Mouse (Mus musculus): ENCODE results near the gene Dpp7. TPM values are rescaled to one million over a fixed set of nuclear protein-coding genes. Genes with fewer than 3 reads are reported as not detected.

Dpp7 gene
- total RNA-seq (2014; fragmentation: Nextera tagmentation), result 9.5 and 16.6 TPM in 2 replicates
- total RNA-seq (2017), result 22.0 and 59.0 TPM in 2 replicates

- peak; percentile 64 for ATAC-seq (replicated peaks; ENCODE audit: low FRiP score, low TSS enrichment, poor library complexity, severe bottlenecking)
These were observed at the start of gene Dpp7 for GRCm38 (mm10) chr2:25356208-25357079. Gene Dpp7 (minus strand): TSS chr2:25356359.

- ATAC-seq (replicated peaks; ENCODE audit: low FRiP score, low TSS enrichment, poor library complexity, severe bottlenecking), result no peak
These were observed 47.8 kb upstream of the Dpp7 start for GRCm38 (mm10) chr2:25403994-25404393.

- ATAC-seq (replicated peaks; ENCODE audit: low FRiP score, low TSS enrichment, poor library complexity, severe bottlenecking), result no peak
These were observed 46.9 kb upstream of the Dpp7 start for GRCm38 (mm10) chr2:25402972-25403601.

- peak; percentile 63 for ATAC-seq (replicated peaks; ENCODE audit: low FRiP score, low TSS enrichment, poor library complexity, severe bottlenecking)
These were observed 46.3 kb upstream of the Dpp7 start for GRCm38 (mm10) chr2:25402377-25402971.

- ATAC-seq (replicated peaks; ENCODE audit: low FRiP score, low TSS enrichment, poor library complexity, severe bottlenecking), result no peak
These were observed 44.6 kb upstream of the Dpp7 start for GRCm38 (mm10) chr2:25400764-25401163.

GRCm38 (mm10) chr2:25400291-25400690 lies 44.1 kb upstream of the Dpp7 start:
- no peak for ATAC-seq (replicated peaks; ENCODE audit: low FRiP score, low TSS enrichment, poor library complexity, severe bottlenecking)

GRCm38 (mm10) chr2:25399051-25399450 lies 42.9 kb upstream of the Dpp7 start, which contains the start of gene Npdc1:
Gene Npdc1 (plus strand): TSS chr2:25399351.
- ATAC-seq (replicated peaks; ENCODE audit: low FRiP score, low TSS enrichment, poor library complexity, severe bottlenecking), result no peak

- no peak for ATAC-seq (replicated peaks; ENCODE audit: low FRiP score, low TSS enrichment, poor library complexity, severe bottlenecking)
These were observed 41.9 kb upstream of the Dpp7 start for GRCm38 (mm10) chr2:25398065-25398464.

- ATAC-seq (replicated peaks; ENCODE audit: low FRiP score, low TSS enrichment, poor library complexity, severe bottlenecking), result no peak
These were observed 40.9 kb upstream of the Dpp7 start for GRCm38 (mm10) chr2:25397010-25397409.

GRCm38 (mm10) chr2:25396597-25396983 lies 40.4 kb upstream of the Dpp7 start:
- no peak for ATAC-seq (replicated peaks; ENCODE audit: low FRiP score, low TSS enrichment, poor library complexity, severe bottlenecking)

- peak; percentile 34; the same call in 1 of the 2 replicates for ATAC-seq (replicated peaks; ENCODE audit: low FRiP score, low TSS enrichment, poor library complexity, severe bottlenecking)
These were observed 39.8 kb upstream of the Dpp7 start, which contains the start of gene Entpd2 for GRCm38 (mm10) chr2:25395721-25396596. Gene Entpd2 (plus strand): TSS chr2:25395874.

GRCm38 (mm10) chr2:25394281-25395221 lies 38.4 kb upstream of the Dpp7 start:
- no peak for ATAC-seq (replicated peaks; ENCODE audit: low FRiP score, low TSS enrichment, poor library complexity, severe bottlenecking)

- no peak for ATAC-seq (replicated peaks; ENCODE audit: low FRiP score, low TSS enrichment, poor library complexity, severe bottlenecking)
These were observed 35.1 kb upstream of the Dpp7 start for GRCm38 (mm10) chr2:25391266-25391665.

- no peak for ATAC-seq (replicated peaks; ENCODE audit: low FRiP score, low TSS enrichment, poor library complexity, severe bottlenecking)
These were observed 28.3 kb upstream of the Dpp7 start for GRCm38 (mm10) chr2:25384492-25384891.

- no peak for ATAC-seq (replicated peaks; ENCODE audit: low FRiP score, low TSS enrichment, poor library complexity, severe bottlenecking)
These were observed 20.4 kb upstream of the Dpp7 start for GRCm38 (mm10) chr2:25376589-25376988.

- peak; percentile 8; the same call in 1 of the 2 replicates for ATAC-seq (replicated peaks; ENCODE audit: low FRiP score, low TSS enrichment, poor library complexity, severe bottlenecking)
These were observed 17.3 kb upstream of the Dpp7 start for GRCm38 (mm10) chr2:25373431-25373830.

GRCm38 (mm10) chr2:25372644-25373391 lies 16.7 kb upstream of the Dpp7 start:
- ATAC-seq (replicated peaks; ENCODE audit: low FRiP score, low TSS enrichment, poor library complexity, severe bottlenecking), result peak; percentile 29
